Mouse (Mus musculus) kidney, embryonic 16.5 days (tissue): ENCODE results near the gene Rhoh. TPM values are rescaled to one million over a fixed set of nuclear protein-coding genes. Genes with fewer than 3 reads are reported as not detected.

Experiments
- ATAC-seq: fragments of 200-750 bp; cut with Nextera tagmentation; 2 replicates; pipeline ENCODE4 v1.8.0; 2017; ENCODE audit warnings: moderate TSS enrichment; ENCODE audit not compliant: low FRiP score, low TSS enrichment
- H3K27ac ChIP-seq: fragments of 300-500 bp; sonication (generic); 2 replicates; pipeline ENCODE4 v1.5.1; 2014; ENCODE audit warnings: low read length
- H3K27me3 ChIP-seq: fragments of 300-500 bp; sonication (generic); 2 replicates; pipeline ENCODE4 v1.6.1; 2014; ENCODE audit warnings: low read length, control low read depth, mixed read lengths; ENCODE audit not compliant: insufficient read depth
- H3K36me3 ChIP-seq: fragments of 300-500 bp; sonication (generic); 2 replicates; pipeline ENCODE4 v1.6.1; 2014; ENCODE audit warnings: low read length, control low read depth, mixed read lengths; ENCODE audit not compliant: insufficient read depth
- H3K4me1 ChIP-seq: fragments of 300-500 bp; sonication (generic); 2 replicates; pipeline ENCODE4 v1.6.1; 2014; ENCODE audit warnings: low read length, control low read depth, mixed read lengths; ENCODE audit not compliant: insufficient read depth
- H3K4me2 ChIP-seq: fragments of 300-500 bp; sonication (generic); replicated peaks from 2 replicates; pipeline ENCODE4 v1.6.1; 2014; ENCODE audit warnings: low read depth, low read length
- H3K4me3 ChIP-seq: fragments of 300-500 bp; sonication (generic); 2 replicates; pipeline ENCODE4 v1.5.1; 2014; ENCODE audit warnings: mild to moderate bottlenecking, low read length
- H3K9ac ChIP-seq: fragments of 300-500 bp; sonication (generic); replicated peaks from 2 replicates; pipeline ENCODE4 v1.6.1; 2014; ENCODE audit warnings: low read length
- H3K9me3 ChIP-seq: fragments of 300-500 bp; sonication (generic); 2 replicates; pipeline ENCODE4 v1.6.1; 2016; ENCODE audit warnings: low read length, control low read depth
- WGBS: fragments of 180-500 bp; shearing (Covaris S2); extraction: QIAGEN DNeasy Blood & Tissue Kit; methylation state at CpG from one replicate; pipeline ENCODE4 v1.1.7; 2014; 5-methylcytosine and 5-hydroxymethylcytosine counted together
- polyA plus RNA-seq: library from polyadenylated mRNA; unstranded; fragments of >200 nt; fragmentation: Nextera tagmentation; extraction: Ambion mirVana; gene quantifications from 2 replicates; pipeline ENCODE4 v1.2.1, GENCODE M21; 2015

Gene Rhoh
- polyA plus RNA-seq, 1 experiment from 2014 or later = 0.84 TPM

GRCm38 (mm10) chr5:65868419-65868818 is 7.4 kb downstream of the Rhoh start:
- Histone ChIP-seq H3K4me1 (no peaks in the 10 kb centered on the region), H3K4me2 (no peak overlapping the region), H3K36me3 (no peaks in the 10 kb centered on the region), H3K9me3 (no peaks in the 10 kb centered on the region), H3K27ac (no peak overlapping the region), H3K4me3 (no peak overlapping the region), H3K27me3 (no peaks in the 10 kb centered on the region), H3K9ac (no peak overlapping the region)
- WGBS = 57% methylated on average over 3 of the region's 3 CpGs
- no peak for ATAC-seq

GRCm38 (mm10) chr5:65869660-65870059 is 8.6 kb downstream of the Rhoh start:
- no peak overlapping the region for H3K4me2 ChIP-seq
- 92% methylated on average over 4 of the region's 4 CpGs for WGBS
- H3K9ac ChIP-seq = no peak overlapping the region
- no peak for ATAC-seq
- H3K36me3 ChIP-seq = no peaks in the 10 kb centered on the region
- no peaks in the 10 kb centered on the region for H3K27me3 ChIP-seq
- H3K27ac ChIP-seq = no peak overlapping the region
- no peak overlapping the region for H3K4me3 ChIP-seq
- H3K9me3 ChIP-seq = no peaks in the 10 kb centered on the region
- no peaks in the 10 kb centered on the region for H3K4me1 ChIP-seq

- Histone ChIP-seq H3K36me3 (no peaks in the 10 kb centered on the region), H3K27me3 (no peaks in the 10 kb centered on the region), H3K4me3 (no peak overlapping the region), H3K27ac (no peak overlapping the region), H3K9ac (no peak overlapping the region), H3K9me3 (no peaks in the 10 kb centered on the region), H3K4me1 (no peaks in the 10 kb centered on the region), H3K4me2 (no peak overlapping the region)
- WGBS = 80% methylated on average over 13 of the region's 13 CpGs
- no peak for ATAC-seq
These were observed 10.4 kb downstream of the Rhoh start for GRCm38 (mm10) chr5:65871276-65871875.

GRCm38 (mm10) chr5:65873212-65873611 is 12.2 kb downstream of the Rhoh start:
- Histone ChIP-seq H3K4me3 (no peak overlapping the region), H3K36me3 (no peaks in the 10 kb centered on the region), H3K27me3 (no peaks in the 10 kb centered on the region), H3K4me1 (no peaks in the 10 kb centered on the region), H3K9ac (no peak overlapping the region), H3K27ac (no peak overlapping the region), H3K9me3 (no peaks in the 10 kb centered on the region), H3K4me2 (no peak overlapping the region)
- 70% methylated on average over 4 of the region's 4 CpGs for WGBS
- ATAC-seq = no peak

- Histone ChIP-seq H3K4me2 (no peak overlapping the region), H3K9me3 (no peaks in the 10 kb centered on the region), H3K36me3 (no peaks in the 10 kb centered on the region), H3K27me3 (no peaks in the 10 kb centered on the region), H3K4me1 (no peaks in the 10 kb centered on the region), H3K27ac (no peak overlapping the region), H3K9ac (no peak overlapping the region), H3K4me3 (no peak overlapping the region)
- ATAC-seq = no peak
- 90% methylated on average over 7 of the region's 7 CpGs for WGBS
These were observed 14.3 kb downstream of the Rhoh start for GRCm38 (mm10) chr5:65875269-65875668.

GRCm38 (mm10) chr5:65878367-65878766 is 17.4 kb downstream of the Rhoh start:
- H3K9ac ChIP-seq = no peak overlapping the region
- 75% methylated on average over 3 of the region's 3 CpGs for WGBS
- no peak overlapping the region for H3K4me2 ChIP-seq
- H3K36me3 ChIP-seq = no peaks in the 10 kb centered on the region
- no peaks in the 10 kb centered on the region for H3K9me3 ChIP-seq
- no peaks in the 10 kb centered on the region for H3K27me3 ChIP-seq
- no peaks in the 10 kb centered on the region for H3K4me1 ChIP-seq
- no peak for ATAC-seq
- H3K4me3 ChIP-seq = no peak overlapping the region
- H3K27ac ChIP-seq = no peak overlapping the region

GRCm38 (mm10) chr5:65881254-65881653 is 20.2 kb downstream of the Rhoh start:
- Histone ChIP-seq H3K4me3 (no peak overlapping the region), H3K4me2 (no peak overlapping the region), H3K27ac (no peak overlapping the region), H3K4me1 (no peaks in the 10 kb centered on the region), H3K9ac (no peak overlapping the region), H3K36me3 (no peaks in the 10 kb centered on the region), H3K27me3 (no peaks in the 10 kb centered on the region), H3K9me3 (no peaks in the 10 kb centered on the region)
- 88% methylated on average over 2 of the region's 2 CpGs for WGBS
- ATAC-seq = no peak

- H3K36me3 ChIP-seq = no peaks in the 10 kb centered on the region
These were observed 21.6 kb downstream of the Rhoh start for GRCm38 (mm10) chr5:65882476-65883205.

GRCm38 (mm10) chr5:65883355-65883754 is 22.3 kb downstream of the Rhoh start:
- Histone ChIP-seq H3K4me3 (no peak overlapping the region), H3K4me1 (no peaks in the 10 kb centered on the region), H3K9me3 (no peaks in the 10 kb centered on the region), H3K36me3 (no peaks in the 10 kb centered on the region), H3K27me3 (no peaks in the 10 kb centered on the region), H3K9ac (no peak overlapping the region), H3K4me2 (no peak overlapping the region), H3K27ac (no peak overlapping the region)
- 37% methylated on average over 5 of the region's 5 CpGs for WGBS
- ATAC-seq = no peak

More at GRCm38 (mm10) chr5:65882476-65883205, 21.6 kb downstream of the Rhoh start:
- H3K27ac ChIP-seq = no peak overlapping the region
- H3K4me2 ChIP-seq = no peak overlapping the region
- no peak for ATAC-seq
- H3K4me1 ChIP-seq = no peaks in the 10 kb centered on the region
- no peaks in the 10 kb centered on the region for H3K27me3 ChIP-seq
- H3K9me3 ChIP-seq = no peaks in the 10 kb centered on the region
- WGBS = 80% methylated on average over 10 of the region's 10 CpGs
- H3K9ac ChIP-seq = no peak overlapping the region
- H3K4me3 ChIP-seq = no peak overlapping the region

- Histone ChIP-seq H3K4me1 (no peaks in the 10 kb centered on the region), H3K27ac (no peak overlapping the region), H3K9me3 (no peaks in the 10 kb centered on the region), H3K27me3 (no peaks in the 10 kb centered on the region), H3K4me3 (no peak overlapping the region), H3K9ac (no peak overlapping the region), H3K36me3 (no peaks in the 10 kb centered on the region), H3K4me2 (no peak overlapping the region)
- 46% methylated on average over 15 of the region's 15 CpGs for WGBS
- 0 out of 2 replicates have a peak, but pooled peaks have one; percentile 47 for ATAC-seq
These were observed 24.9 kb downstream of the Rhoh start for GRCm38 (mm10) chr5:65885699-65886443.
